Mouse (Mus musculus): ENCODE results near the gene Tmem230.
"Not testable (repeated sequence)": the region's sequence is repeated elsewhere in the genome, so short reads cannot be mapped to it uniquely, and the experiment has no call there.

Tmem230 gene

GRCm38 (mm10) chr2:132272694-132273389 lies 25.2 kb upstream of the Tmem230 start:
- no peak for DNase-seq

GRCm38 (mm10) chr2:132270331-132270951 lies 22.8 kb upstream of the Tmem230 start:
- no peak for DNase-seq

GRCm38 (mm10) chr2:132269217-132269616 lies 21.6 kb upstream of the Tmem230 start:
- no peak for DNase-seq

- DNase-seq: no peak
Observed at GRCm38 (mm10) chr2:132266086-132266485, 18.5 kb upstream of the Tmem230 start.

- DNase-seq: no peak
Observed at GRCm38 (mm10) chr2:132265196-132265595, 17.6 kb upstream of the Tmem230 start.

- peak; percentile 17 for DNase-seq
Observed at GRCm38 (mm10) chr2:132264266-132264710, 16.7 kb upstream of the Tmem230 start.

GRCm38 (mm10) chr2:132263421-132264265 lies 16.0 kb upstream of the Tmem230 start:
- DNase-seq: peak; percentile 60

- peak; percentile 100 for DNase-seq
Observed at GRCm38 (mm10) chr2:132262879-132263398, 15.3 kb upstream of the Tmem230 start, which contains the start of gene Cds2. TSS of gene Cds2 (plus strand) at chr2:132263148.

- no peak for DNase-seq
Observed at GRCm38 (mm10) chr2:132262175-132262574, 14.6 kb upstream of the Tmem230 start.

GRCm38 (mm10) chr2:132260601-132261000 lies 13.0 kb upstream of the Tmem230 start:
- no peak for DNase-seq

- no peak for DNase-seq
Observed at GRCm38 (mm10) chr2:132257350-132258068, 9.9 kb upstream of the Tmem230 start.

GRCm38 (mm10) chr2:132253603-132254002 lies 6.0 kb upstream of the Tmem230 start:
- no peak for DNase-seq

- DNase-seq: peak; percentile 98
Observed at GRCm38 (mm10) chr2:132252542-132253528, 5.2 kb upstream of the Tmem230 start, which contains the start of gene Pcna. TSS of gene Pcna (minus strand) at chr2:132253314.

GRCm38 (mm10) chr2:132251911-132252310 lies 4.3 kb upstream of the Tmem230 start:
- no peak for DNase-seq

- no peak for DNase-seq
Observed at GRCm38 (mm10) chr2:132243370-132243769, 4.2 kb downstream of the Tmem230 start.

GRCm38 (mm10) chr2:132240457-132240856 lies 7.2 kb downstream of the Tmem230 start:
- DNase-seq: peak; percentile 45

- DNase-seq: not testable (repeated sequence)
Observed at GRCm38 (mm10) chr2:132239434-132239833, 8.2 kb downstream of the Tmem230 start.

GRCm38 (mm10) chr2:132235975-132236374 lies 11.6 kb downstream of the Tmem230 start:
- DNase-seq: no peak

GRCm38 (mm10) chr2:132235291-132235690 lies 12.3 kb downstream of the Tmem230 start:
- DNase-seq: no peak

GRCm38 (mm10) chr2:132233985-132234765 lies 13.4 kb downstream of the Tmem230 start:
- DNase-seq: no peak

All from thymus, postnatal 14 days (tissue).